Mouse (Mus musculus) embryonic stem cell, embryonic (primary cell): ENCODE measurements at regions not wholly inside any gene's neighbourhood (a gene's known extent, or its start where the extent isn't known, plus 50 kb on each side); places are given as distances from the start of the nearest gene placed in this dataset.

Source experiments
- CTCF ChIA-PET, 4 experiments: fragments of 300-600 bp in 2 of 4; fragments of 350-600 bp in 2 of 4; sonication (Branson Sonifier 250); formaldehyde crosslinking; loops; one replicate each; lab custom pipeline; 2022; ENCODE audit warnings: inconsistent platforms in 2 of 4; lab: Charles Lee
- POLR2A ChIA-PET, 4 experiments: fragments of 300-600 bp in 2 of 4; fragments of 350-600 bp in 2 of 4; sonication (Branson Sonifier 250); formaldehyde crosslinking; loops; one replicate each; lab custom pipeline; 2022; ENCODE audit warnings: antibody characterized with exemption in 4 of 4, inconsistent platforms in 1 of 4; lab: Charles Lee

DNA sequence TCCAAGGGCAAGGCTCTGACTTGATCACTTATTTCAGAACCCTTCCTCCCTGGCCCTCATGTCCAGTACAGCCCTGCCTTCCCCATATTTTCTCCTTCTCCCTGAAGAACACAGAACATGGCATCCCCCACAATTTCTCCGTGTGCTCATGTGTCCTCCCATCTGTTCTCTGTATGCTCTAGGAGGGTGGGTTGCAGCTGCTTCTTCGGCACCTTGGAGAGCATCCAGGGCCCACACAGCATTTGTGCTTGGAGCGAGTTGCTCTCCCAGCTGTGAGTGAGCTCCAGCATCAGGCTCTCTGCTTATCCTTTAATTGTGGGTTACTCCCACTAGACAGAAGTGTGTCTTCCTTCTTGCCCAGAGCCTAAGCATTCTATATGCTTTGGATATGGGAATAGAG, 69.8 kb upstream of the Bace2 start:
- ChIA-PET CTCF (no interaction called here), POLR2A (no interaction called here)

DNA sequence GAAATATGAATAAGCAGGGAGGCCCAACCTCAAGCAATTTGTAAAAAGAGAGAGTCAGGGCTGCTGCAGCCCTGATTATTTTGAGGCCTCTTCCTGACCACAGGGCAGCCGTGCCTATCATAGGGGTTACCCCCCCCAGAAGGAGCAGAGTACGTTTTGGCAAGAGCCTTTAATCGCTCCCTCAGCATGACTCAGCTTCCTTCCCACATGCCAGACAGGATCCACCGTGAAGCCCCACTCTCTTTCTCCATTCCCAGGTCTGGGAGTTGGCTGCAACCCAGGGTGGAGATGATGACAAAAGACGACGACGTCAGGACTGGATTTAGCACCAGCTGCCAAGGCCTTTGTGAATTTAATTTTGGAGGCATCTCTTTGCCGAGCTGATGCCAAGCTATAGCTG, 67.9 kb upstream of the Bace2 start:
- ChIA-PET CTCF (no interaction called here), POLR2A (no interaction called here)

DNA sequence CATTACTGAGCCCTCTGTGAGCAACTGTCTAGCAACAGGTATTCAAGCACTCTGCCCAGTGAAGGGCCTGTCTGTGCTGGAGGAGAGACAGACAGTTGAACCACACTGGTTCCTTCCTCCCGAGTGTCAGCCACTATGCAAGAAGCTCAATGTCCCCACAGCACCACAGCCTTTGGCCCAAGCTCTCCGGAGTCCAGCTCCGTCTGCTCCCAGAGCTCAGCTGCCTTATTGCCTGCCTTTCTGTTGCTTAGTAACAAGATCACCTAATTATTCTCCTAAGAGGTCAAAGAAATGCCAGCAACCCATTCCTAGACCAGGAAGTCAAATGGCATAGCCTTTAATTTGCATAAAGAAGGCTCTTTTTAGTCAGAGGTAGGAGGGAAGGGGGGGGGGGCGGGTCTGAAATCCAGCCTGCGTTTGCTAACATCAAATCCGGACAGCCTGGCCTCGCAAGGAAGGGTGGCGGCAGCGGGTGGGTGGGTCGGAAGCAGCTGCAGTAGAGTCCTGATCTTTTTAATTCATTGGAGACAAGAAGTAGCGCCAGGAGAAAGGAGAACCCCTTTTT, 64.0 kb upstream of the Bace2 start:
- ChIA-PET CTCF (interaction anchor here (0.5 to 2.3 kb wide), 58 partner anchors 10 to 948 kb away, joined by 3 to 31 read pairs (median 4); partner anchors contain the start of gene Bace2 (in 1 of the 4)), POLR2A (interaction anchor here in 2 of 4 experiments (0.9 to 1.5 kb wide), 2 partner anchors 30 to 127 kb away, joined by 4 to 5 read pairs; no protein-coding TSS in a partner anchor)

DNA sequence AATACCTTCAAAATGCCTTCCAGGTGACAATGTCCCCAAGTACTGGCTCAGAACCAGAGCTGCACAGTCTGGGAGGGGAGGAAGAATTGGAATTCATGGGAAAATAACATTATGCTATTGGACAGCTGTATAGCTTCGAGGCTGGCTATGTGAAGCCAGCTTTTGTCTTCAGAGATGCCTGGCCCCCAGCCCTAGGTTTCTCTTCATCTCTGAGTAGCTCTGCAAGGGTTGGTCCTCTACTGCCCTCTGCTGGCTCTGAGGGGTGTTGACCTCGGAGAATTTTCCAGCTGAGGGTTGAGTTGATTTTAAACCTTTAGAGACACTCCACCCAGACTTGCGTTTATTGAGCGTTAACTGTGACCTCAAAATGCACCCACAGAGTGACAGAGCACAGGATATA, 63.3 kb upstream of the Bace2 start:
- ChIA-PET CTCF (interaction anchor here (0.5 to 2.3 kb wide), 77 partner anchors 9 to 936 kb away, joined by 3 to 31 read pairs (median 3); partner anchors contain the start of gene Bace2 (in 1 of the 4)), POLR2A (interaction anchor here in 3 of 4 experiments (0.7 to 1.5 kb wide), 4 partner anchors 29 to 900 kb away, joined by 4 to 5 read pairs (median 4); no protein-coding TSS in a partner anchor)

- ChIA-PET CTCF (interaction anchor here in 2 of 4 experiments (0.6 to 1.3 kb wide), 2 partner anchors 16 to 373 kb away, joined by 4 read pairs; no protein-coding TSS in a partner anchor), POLR2A (no interaction called here)
Measured at GRCm38 (mm10) chr16:97297140-97297539, 59.4 kb upstream of the Bace2 start.

DNA sequence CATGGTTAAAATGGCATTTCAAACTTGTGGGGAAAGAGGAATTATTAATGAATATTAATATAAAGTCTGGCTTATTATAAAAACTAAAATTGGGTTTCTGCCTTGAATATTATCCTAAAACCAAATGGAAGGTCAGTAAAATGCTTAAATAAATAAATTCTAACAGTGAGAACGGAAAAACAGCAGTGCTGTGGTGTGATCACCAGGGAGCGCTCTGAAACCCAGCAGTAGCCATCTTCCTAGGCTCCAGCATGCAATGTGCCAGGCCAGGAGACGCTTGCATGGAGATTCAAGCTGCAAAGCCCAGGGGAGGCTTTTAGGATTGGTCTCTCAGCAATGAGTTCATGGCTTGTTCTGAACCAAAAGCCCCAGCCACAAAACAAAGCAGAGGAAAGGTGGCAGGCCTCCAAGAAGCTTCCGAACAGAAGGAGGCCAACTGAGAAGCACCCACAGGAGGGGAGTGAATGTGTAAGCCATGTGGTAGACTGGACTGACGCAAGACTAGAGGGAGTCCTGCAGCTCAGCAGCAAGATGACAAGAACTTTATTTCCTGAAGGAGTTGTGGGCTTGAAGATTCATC, 52.3 kb upstream of the Bace2 start:
- POLR2A ChIA-PET, result interaction anchor here in 1 of 4 experiments (0.6 kb wide), 1 partner anchor 123 kb away, joined by 3 read pairs; no protein-coding TSS in a partner anchor
- CTCF ChIA-PET, result interaction anchor here (0.6 to 1.5 kb wide), 10 partner anchors 8 to 236 kb away, joined by 3 to 9 read pairs (median 4); no protein-coding TSS in a partner anchor
